Mouse (Mus musculus) heart, postnatal 0 days (tissue): ENCODE data around the gene Pdk4. TPM values are rescaled to one million over a fixed set of nuclear protein-coding genes. Genes with fewer than 3 reads are reported as not detected.

ENCODE experiments used
- ATAC-seq: fragments of 200-750 bp; cut with Nextera tagmentation; 2 replicates; pipeline ENCODE4 v1.8.0; 2017; ENCODE audit warnings: low read depth, moderate number of reproducible peaks, moderate library complexity; ENCODE audit not compliant: insufficient read depth
- DNase-seq: peaks from one replicate; pipeline ENCODE4 v3.0.0-alpha.2; 2016; ENCODE audit warnings: low spot score
- H3K27ac ChIP-seq: fragments of 300-500 bp; sonication (generic); 2 replicates; pipeline ENCODE4 v1.5.1; 2014; ENCODE audit warnings: low read depth, mild to moderate bottlenecking
- H3K27me3 ChIP-seq: fragments of 300-500 bp; sonication (generic); 2 replicates; pipeline ENCODE4 v1.6.1; 2014; ENCODE audit warnings: low read length, mixed read lengths; ENCODE audit not compliant: control insufficient read depth, insufficient read depth
- H3K36me3 ChIP-seq: fragments of 300-500 bp; sonication (generic); replicated peaks from 2 replicates; pipeline ENCODE4 v1.6.1; 2014; ENCODE audit warnings: low read length, mixed read lengths; ENCODE audit not compliant: control insufficient read depth, insufficient read depth
- H3K4me1 ChIP-seq: fragments of 300-500 bp; sonication (generic); 2 replicates; pipeline ENCODE4 v1.6.1; 2014; ENCODE audit warnings: antibody characterized with exemption; ENCODE audit not compliant: control insufficient read depth, insufficient read depth
- H3K4me2 ChIP-seq: fragments of 300-500 bp; sonication (generic); 2 replicates; pipeline ENCODE4 v1.6.1; 2014; ENCODE audit warnings: low read depth, mild to moderate bottlenecking, low read length, moderate library complexity
- H3K4me3 ChIP-seq: fragments of 300-500 bp; sonication (generic); 2 replicates; pipeline ENCODE4 v1.5.1; 2014; ENCODE audit warnings: low read depth, low read length
- H3K9ac ChIP-seq: fragments of 300-500 bp; sonication (generic); replicated peaks from 2 replicates; pipeline ENCODE4 v1.6.1; 2014; ENCODE audit warnings: low read depth, low read length, mixed read lengths
- H3K9me3 ChIP-seq: fragments of 300-500 bp; sonication (generic); replicated peaks from 2 replicates; pipeline ENCODE4 v1.6.1; 2016; ENCODE audit warnings: low read length; ENCODE audit not compliant: control insufficient read depth
- CTCF ChIP-seq: IDR thresholded peaks from 2 replicates; pipeline ENCODE4 v1.5.1; 2016; ENCODE audit warnings: antibody characterized with exemption, control low read depth, low read depth
- EP300 ChIP-seq: IDR thresholded peaks from 2 replicates; pipeline ENCODE4 v1.6.1; 2016; ENCODE audit warnings: antibody characterized with exemption, low read depth
- WGBS: fragments of 180-500 bp; shearing (Covaris S2); extraction: QIAGEN DNeasy Blood & Tissue Kit; methylation state at CpG from one replicate; pipeline ENCODE4 v1.1.7; 2014; 5-methylcytosine and 5-hydroxymethylcytosine counted together
- polyA plus RNA-seq: library from polyadenylated mRNA; unstranded; fragments of >200 nt; fragmentation: Nextera tagmentation; extraction: Ambion mirVana; gene quantifications from 2 replicates; pipeline ENCODE4 v1.2.1, GENCODE M21; 2015
- total RNA-seq: library from RNA; depleted of rRNA; stranded (reverse); fragments of >200 nt; gene quantifications from 2 replicates; pipeline ENCODE4 v1.2.3, GENCODE M21; 2014; ENCODE audit warnings: low replicate concordance; rRNA removed

Gene Pdk4
- total and polyA plus RNA-seq, 2 experiments from 2014 or later: 71.1 to 75.5 TPM

GRCm38 (mm10) chr6:5433887-5434286 lies 62.2 kb downstream of the Pdk4 start:
- DNase-seq: no peak
- Histone ChIP-seq H3K4me1 (no peaks in the 10 kb centered on the region), H3K36me3 (peaks cover 9% of the 10 kb centered on the region; the same call in 1 of the 2 replicates), H3K9me3 (no peaks in the 10 kb centered on the region), H3K4me2 (no peak overlapping the region), H3K4me3 (no peak overlapping the region), H3K27me3 (no peaks in the 10 kb centered on the region), H3K27ac (no peak overlapping the region), H3K9ac (no peak overlapping the region)
- WGBS: 81% methylated on average over 2 of the region's 2 CpGs
- no peak for ATAC-seq
- TF ChIP-seq CTCF (no peak), EP300 (no peak)

Other genes starting within 250 kb of the Pdk4 start
- gene Pon3, start 240.0 kb downstream of the Pdk4 start, total RNA-seq: 27.9 and 51.8 TPM in 2 replicates
- 50.0 and 54.4 TPM in 2 replicates for gene Pon3, start 240.0 kb downstream of the Pdk4 start, polyA plus RNA-seq
- gene Pon2, start 197.9 kb downstream of the Pdk4 start, total RNA-seq: 29.1 and 29.7 TPM in 2 replicates
- gene Pon2, start 197.9 kb downstream of the Pdk4 start, polyA plus RNA-seq: 51.4 and 56.8 TPM in 2 replicates
- gene Asb4, start 112.9 kb downstream of the Pdk4 start, total RNA-seq: 6.5 and 9.0 TPM in 2 replicates
- gene Asb4, start 112.9 kb downstream of the Pdk4 start, polyA plus RNA-seq: 10.6 and 12.9 TPM in 2 replicates
- 2.2 TPM in 1 of 2 replicates, not detected in the other for gene Dync1i1, start 229.3 kb upstream of the Pdk4 start, total RNA-seq
- 0.92 and 0.96 TPM in 2 replicates for gene Dync1i1, start 229.3 kb upstream of the Pdk4 start, polyA plus RNA-seq